21 mouse cellular contexts compared by ENCODE assay signal in genomic region chr6:92469456-92469855, GRCm38 (mm10).
DNase-seq lines count a peak whose midpoint lies in the region; ATAC-seq and TF ChIP-seq lines count a peak whose summit lies in the region.
"Had no signal": no experiment of that assay in that cellular context is flagged by ENCODE, and none has a peak within 500 bp of the region (broad histone marks: within the 10 kb centered on the region; RNA-seq: fewer than 3 reads in every experiment).

No protein-coding gene starts in this region.

- no peak for TF ChIP-seq CTCF in heart, postnatal 0 days (IDR thresholded peaks at IDR 0.05; ENCODE audit: low read depth)
- TF ChIP-seq CTCF in liver, adult 2 months (IDR thresholded peaks at IDR 0.05; ENCODE audit: low read depth, low read length): no peak

- no peaks in the 10 kb centered on the region for H3K27me3 ChIP-seq in embryonic facial prominence, embryonic 13.5 days
- no peaks in the 10 kb centered on the region for H3K27me3 ChIP-seq in embryonic facial prominence, embryonic 10.5 days (replicated peaks; ENCODE audit: low read depth, poor library complexity, severe bottlenecking)
- no peaks in the 10 kb centered on the region for H3K27me3 ChIP-seq in heart, postnatal 0 days (ENCODE audit: control insufficient read depth, insufficient read depth, low read length)
- no peaks in the 10 kb centered on the region for H3K27me3 ChIP-seq in liver, adult 2 months (ENCODE audit: control insufficient read depth, insufficient read depth, low read length)
- H3K27me3 ChIP-seq in liver, embryonic 12.5 days (replicated peaks): no peaks in the 10 kb centered on the region
- H3K27me3 ChIP-seq: CH12.LX; hindbrain, embryonic 12.5 days; limb, embryonic 13.5 days; midbrain, embryonic 15.5 days; neural tube, embryonic 12.5 days had no signal

- H3K4me2 ChIP-seq in embryonic facial prominence, embryonic 13.5 days: no peak overlapping the region
- H3K4me2 ChIP-seq in heart, postnatal 0 days (ENCODE audit: low read depth, low read length): no peak overlapping the region
- no peak overlapping the region for H3K4me2 ChIP-seq in liver, embryonic 12.5 days
- H3K4me2 ChIP-seq: hindbrain, embryonic 12.5 days; limb, embryonic 13.5 days; midbrain, embryonic 15.5 days; neural tube, embryonic 12.5 days had no signal

- H3K4me1 ChIP-seq in embryonic facial prominence, embryonic 13.5 days: peaks cover 35% of the 10 kb centered on the region
- H3K4me1 ChIP-seq in embryonic facial prominence, embryonic 10.5 days: peaks cover 24% of the 10 kb centered on the region
- H3K4me1 ChIP-seq in heart, postnatal 0 days (ENCODE audit: control insufficient read depth, insufficient read depth): peaks cover 37% of the 10 kb centered on the region
- peaks cover 2% of the 10 kb centered on the region; the same call in 1 of the 2 replicates for H3K4me1 ChIP-seq in liver, adult 2 months (ENCODE audit: control insufficient read depth, insufficient read depth, low read length)
- H3K4me1 ChIP-seq in liver, embryonic 12.5 days: peaks cover 19% of the 10 kb centered on the region

- no peaks in the 10 kb centered on the region for H3K36me3 ChIP-seq in embryonic facial prominence, embryonic 13.5 days
- H3K36me3 ChIP-seq in embryonic facial prominence, embryonic 10.5 days (replicated peaks): no peaks in the 10 kb centered on the region
- no peaks in the 10 kb centered on the region for H3K36me3 ChIP-seq in heart, postnatal 0 days (replicated peaks; ENCODE audit: control insufficient read depth, insufficient read depth, low read length)
- H3K36me3 ChIP-seq in liver, adult 2 months (ENCODE audit: control insufficient read depth, insufficient read depth, low read length): no peaks in the 10 kb centered on the region
- H3K36me3 ChIP-seq in liver, embryonic 12.5 days: no peaks in the 10 kb centered on the region
- H3K36me3 ChIP-seq: hindbrain, embryonic 12.5 days; limb, embryonic 13.5 days; midbrain, embryonic 15.5 days; neural tube, embryonic 12.5 days had no signal

- peak overlapping the region; percentile 57; the same call in 1 of the 2 replicates for H3K27ac ChIP-seq in embryonic facial prominence, embryonic 13.5 days
- H3K27ac ChIP-seq in embryonic facial prominence, embryonic 10.5 days (replicated peaks): no peak overlapping the region
- peak overlapping the region; percentile 65 for H3K27ac ChIP-seq in heart, postnatal 0 days (ENCODE audit: low read depth)
- H3K27ac ChIP-seq in liver, adult 2 months (replicated peaks; ENCODE audit: insufficient read depth, low read depth, low read length): peak overlapping the region; percentile 15; the same call in 1 of the 2 replicates
- no peak overlapping the region for H3K27ac ChIP-seq in liver, embryonic 12.5 days
- H3K27ac ChIP-seq: hindbrain, embryonic 12.5 days; midbrain, embryonic 15.5 days; neural tube, embryonic 12.5 days had no signal

- no peak for DNase-seq in embryonic facial prominence, embryonic 10.5 days (ENCODE audit: low spot score)
- DNase-seq in heart, postnatal 0 days (ENCODE audit: low spot score): no peak
- no peak for DNase-seq in heart, postnatal 14 days
- no peak for DNase-seq in liver, adult 2 months (ENCODE audit: extremely low read depth, low read depth, low spot score)
- DNase-seq in kidney, postnatal 36 days: peak; percentile 22 to 47
- DNase-seq in frontal cortex, postnatal 14 days (ENCODE audit: low spot score in 2 of 2): no peak
- DNase-seq: adrenal gland, postnatal 36 days; cerebellum, postnatal 36 days; lung, postnatal 4 days; right cerebral cortex, postnatal 4 days; thymus, postnatal 14 days had no signal

- H3K9ac ChIP-seq in embryonic facial prominence, embryonic 13.5 days: no peak overlapping the region
- no peak overlapping the region for H3K9ac ChIP-seq in heart, postnatal 0 days (replicated peaks; ENCODE audit: low read depth, low read length)
- H3K9ac ChIP-seq in liver, adult 2 months (ENCODE audit: low read depth, low read length): no peak overlapping the region
- no peak overlapping the region for H3K9ac ChIP-seq in liver, embryonic 12.5 days
- H3K9ac ChIP-seq: hindbrain, embryonic 12.5 days; limb, embryonic 13.5 days; midbrain, embryonic 15.5 days; neural tube, embryonic 12.5 days had no signal

- no peak for TF ChIP-seq POLR2A in liver, adult 2 months (IDR thresholded peaks at IDR 0.05; ENCODE audit: extremely low read depth, insufficient read depth, low read length)

- intact Hi-C loops in heart, postnatal 14 days (cut with DNase I): no loop called here

- H3K9me3 ChIP-seq in embryonic facial prominence, embryonic 13.5 days: no peaks in the 10 kb centered on the region
- no peaks in the 10 kb centered on the region for H3K9me3 ChIP-seq in embryonic facial prominence, embryonic 10.5 days
- H3K9me3 ChIP-seq in heart, postnatal 0 days (replicated peaks; ENCODE audit: control insufficient read depth, low read length): no peaks in the 10 kb centered on the region
- no peaks in the 10 kb centered on the region for H3K9me3 ChIP-seq in liver, embryonic 12.5 days (replicated peaks)
- H3K9me3 ChIP-seq: hindbrain, embryonic 12.5 days; limb, embryonic 13.5 days; midbrain, embryonic 15.5 days; neural tube, embryonic 12.5 days had no signal

- WGBS in embryonic facial prominence, embryonic 13.5 days: 78% methylated on average over 4 of the region's 4 CpGs
- WGBS in embryonic facial prominence, embryonic 10.5 days: 81% methylated on average over 4 of the region's 4 CpGs
- 61% methylated on average over 4 of the region's 4 CpGs for WGBS in heart, postnatal 0 days
- WGBS in liver, adult 2 months: 65% methylated on average over 4 of the region's 4 CpGs
- WGBS in liver, embryonic 12.5 days (ENCODE audit: insufficient replicate concordance): 43% methylated on average over 4 of the region's 4 CpGs

- no peak overlapping the region for H3K4me3 ChIP-seq in embryonic facial prominence, embryonic 13.5 days
- H3K4me3 ChIP-seq in embryonic facial prominence, embryonic 10.5 days: no peak overlapping the region
- no peak overlapping the region for H3K4me3 ChIP-seq in heart, postnatal 0 days (ENCODE audit: low read depth, low read length)
- no peak overlapping the region for H3K4me3 ChIP-seq in liver, adult 2 months (ENCODE audit: insufficient read depth, low read depth, low read length)
- no peak overlapping the region for H3K4me3 ChIP-seq in liver, embryonic 12.5 days
- H3K4me3 ChIP-seq: hindbrain, embryonic 12.5 days; left cerebral cortex, adult 2 months; limb, embryonic 13.5 days; midbrain, embryonic 15.5 days; neural tube, embryonic 12.5 days had no signal

- TF ChIP-seq EP300 in heart, postnatal 0 days (IDR thresholded peaks at IDR 0.05; ENCODE audit: low read depth): no peak

- ATAC-seq in embryonic facial prominence, embryonic 13.5 days (ENCODE audit: insufficient number of reproducible peaks, insufficient read depth, low FRiP score, low TSS enrichment, low read depth): no peak
- no peak for ATAC-seq in heart, postnatal 0 days (ENCODE audit: insufficient read depth, low read depth)
- ATAC-seq in liver, embryonic 12.5 days: no peak
- ATAC-seq: activated CD4-positive, CD25-positive, alpha-beta regulatory T cell, adult 4 months; forebrain, embryonic 14.5 days; midbrain, embryonic 15.5 days had no signal

- H3K79me2 ChIP-seq in liver, adult 2 months (ENCODE audit: control insufficient read depth, insufficient read depth, low read length): no peaks in the 10 kb centered on the region

Comparison
In these comparisons a context has a peak if more than half of its experiments do, and no peak if none do; other contexts are left out.
1. H3K27ac ChIP-seq: peak in embryonic facial prominence, embryonic 13.5 days (single experiment), heart, postnatal 0 days (single experiment) and liver, adult 2 months (single experiment); none in embryonic facial prominence, embryonic 10.5 days (single experiment) and liver, embryonic 12.5 days (single experiment).
2. DNase-seq: peak in kidney, postnatal 36 days (2 of 2); none in embryonic facial prominence, embryonic 10.5 days (single experiment), heart, postnatal 0 days (single experiment), heart, postnatal 14 days (0 of 2), liver, adult 2 months (single experiment) and frontal cortex, postnatal 14 days (0 of 2).